Mouse (Mus musculus): ENCODE data around the gene Sned1. TPM values are rescaled to one million over a fixed set of nuclear protein-coding genes. Genes with fewer than 3 reads are reported as not detected.

Gene Sned1
- polyA plus RNA-seq, 1 experiment = 0.03 TPM

- H3K9me3 ChIP-seq = no peaks in the 10 kb centered on the region
- no peaks in the 10 kb centered on the region for H3K4me1 ChIP-seq
- H3K36me3 ChIP-seq (replicated peaks; ENCODE audit: low read length) = no peaks in the 10 kb centered on the region
- no peak for TF ChIP-seq GATA1 (IDR thresholded peaks at IDR 0.05; ENCODE audit: borderline replicate concordance, low read length)
- TF ChIP-seq FLI1 (IDR thresholded peaks at IDR 0.05; ENCODE audit: low read length) = no peak
- H3K27me3 ChIP-seq (replicated peaks) = peaks cover 72% of the 10 kb centered on the region
- H3K4me3 ChIP-seq (replicated peaks) = no peak overlapping the region
These were observed 24.0 kb upstream of the Sned1 start for GRCm38 (mm10) chr1:93211549-93212220.

- Histone ChIP-seq H3K27me3 (replicated peaks) (peaks cover 73% of the 10 kb centered on the region), H3K4me3 (replicated peaks) (no peak overlapping the region)
- TF ChIP-seq GATA1 (IDR thresholded peaks at IDR 0.05; ENCODE audit: borderline replicate concordance, low read length) = no peak
- no peak for TF ChIP-seq FLI1 (IDR thresholded peaks at IDR 0.05; ENCODE audit: low read length)
These were observed 23.2 kb upstream of the Sned1 start for GRCm38 (mm10) chr1:93212441-93212840.

GRCm38 (mm10) chr1:93214612-93215011, 21.0 kb upstream of the Sned1 start:
- TF ChIP-seq GATA1 (IDR thresholded peaks at IDR 0.05; ENCODE audit: borderline replicate concordance, low read length) = no peak
- no peak for TF ChIP-seq FLI1 (IDR thresholded peaks at IDR 0.05; ENCODE audit: low read length)
- H3K36me3 ChIP-seq (replicated peaks; ENCODE audit: low read length) = no peaks in the 10 kb centered on the region
- no peaks in the 10 kb centered on the region for H3K4me1 ChIP-seq
- no peaks in the 10 kb centered on the region for H3K9me3 ChIP-seq
- no peak overlapping the region for H3K4me3 ChIP-seq (replicated peaks)
- H3K27me3 ChIP-seq (replicated peaks) = peaks cover 65% of the 10 kb centered on the region

More at GRCm38 (mm10) chr1:93212441-93212840, 23.2 kb upstream of the Sned1 start:
- Histone ChIP-seq H3K4me1 (no peaks in the 10 kb centered on the region), H3K9me3 (no peaks in the 10 kb centered on the region), H3K36me3 (replicated peaks; ENCODE audit: low read length) (no peaks in the 10 kb centered on the region)

GRCm38 (mm10) chr1:93216839-93217497, 18.7 kb upstream of the Sned1 start:
- no peaks in the 10 kb centered on the region for H3K36me3 ChIP-seq (replicated peaks; ENCODE audit: low read length)
- no peaks in the 10 kb centered on the region for H3K9me3 ChIP-seq
- no peak for TF ChIP-seq GATA1 (IDR thresholded peaks at IDR 0.05; ENCODE audit: borderline replicate concordance, low read length)
- TF ChIP-seq FLI1 (IDR thresholded peaks at IDR 0.05; ENCODE audit: low read length) = no peak
- H3K4me3 ChIP-seq (replicated peaks) = no peak overlapping the region
- H3K4me1 ChIP-seq = no peaks in the 10 kb centered on the region
- H3K27me3 ChIP-seq (replicated peaks) = peaks cover 64% of the 10 kb centered on the region

GRCm38 (mm10) chr1:93217530-93217929, 18.1 kb upstream of the Sned1 start:
- Histone ChIP-seq H3K4me1 (no peaks in the 10 kb centered on the region), H3K4me3 (replicated peaks) (no peak overlapping the region), H3K36me3 (replicated peaks; ENCODE audit: low read length) (no peaks in the 10 kb centered on the region), H3K27me3 (replicated peaks) (peaks cover 63% of the 10 kb centered on the region), H3K9me3 (no peaks in the 10 kb centered on the region)
- TF ChIP-seq GATA1 (IDR thresholded peaks at IDR 0.05; ENCODE audit: borderline replicate concordance, low read length) (no peak), FLI1 (IDR thresholded peaks at IDR 0.05; ENCODE audit: low read length) (no peak)

GRCm38 (mm10) chr1:93220776-93221175, 14.9 kb upstream of the Sned1 start:
- TF ChIP-seq FLI1 (IDR thresholded peaks at IDR 0.05; ENCODE audit: low read length) (no peak), GATA1 (IDR thresholded peaks at IDR 0.05; ENCODE audit: borderline replicate concordance, low read length) (no peak)
- Histone ChIP-seq H3K4me1 (peaks cover 5% of the 10 kb centered on the region; the same call in 1 of the 2 replicates), H3K4me3 (replicated peaks) (no peak overlapping the region), H3K9me3 (no peaks in the 10 kb centered on the region), H3K36me3 (replicated peaks; ENCODE audit: low read length) (no peaks in the 10 kb centered on the region), H3K27me3 (replicated peaks) (peaks cover 66% of the 10 kb centered on the region)

GRCm38 (mm10) chr1:93223972-93224371, 11.7 kb upstream of the Sned1 start:
- Histone ChIP-seq H3K9me3 (no peaks in the 10 kb centered on the region), H3K36me3 (replicated peaks; ENCODE audit: low read length) (no peaks in the 10 kb centered on the region), H3K4me3 (replicated peaks) (peak overlapping the region; percentile 10), H3K4me1 (peaks cover 5% of the 10 kb centered on the region; the same call in 1 of the 2 replicates), H3K27me3 (replicated peaks) (peaks cover 74% of the 10 kb centered on the region)
- TF ChIP-seq GATA1 (IDR thresholded peaks at IDR 0.05; ENCODE audit: borderline replicate concordance, low read length) = no peak
- TF ChIP-seq FLI1 (IDR thresholded peaks at IDR 0.05; ENCODE audit: low read length) = no peak

- H3K9me3 ChIP-seq = no peaks in the 10 kb centered on the region
- peaks cover 5% of the 10 kb centered on the region; the same call in 1 of the 2 replicates for H3K4me1 ChIP-seq
- peaks cover 73% of the 10 kb centered on the region for H3K27me3 ChIP-seq (replicated peaks)
- H3K36me3 ChIP-seq (replicated peaks; ENCODE audit: low read length) = no peaks in the 10 kb centered on the region
- TF ChIP-seq GATA1 (IDR thresholded peaks at IDR 0.05; ENCODE audit: borderline replicate concordance, low read length) (no peak), FLI1 (IDR thresholded peaks at IDR 0.05; ENCODE audit: low read length) (no peak)
- no peak overlapping the region for H3K4me3 ChIP-seq (replicated peaks)
These were observed 10.4 kb upstream of the Sned1 start for GRCm38 (mm10) chr1:93225226-93225625.

GRCm38 (mm10) chr1:93225731-93226520, 9.7 kb upstream of the Sned1 start:
- Histone ChIP-seq H3K4me3 (replicated peaks) (no peak overlapping the region), H3K36me3 (replicated peaks; ENCODE audit: low read length) (no peaks in the 10 kb centered on the region), H3K27me3 (replicated peaks) (peaks cover 73% of the 10 kb centered on the region), H3K9me3 (no peaks in the 10 kb centered on the region), H3K4me1 (peaks cover 5% of the 10 kb centered on the region; the same call in 1 of the 2 replicates)
- TF ChIP-seq GATA1 (IDR thresholded peaks at IDR 0.05; ENCODE audit: borderline replicate concordance, low read length) (no peak), FLI1 (IDR thresholded peaks at IDR 0.05; ENCODE audit: low read length) (no peak)
